Mouse (Mus musculus) lung, postnatal 0 days (tissue): ENCODE results near the gene Efcab11. TPM values are rescaled to one million over a fixed set of nuclear protein-coding genes. Genes with fewer than 3 reads are reported as not detected.

Experiments used
- ATAC-seq: fragments of 200-750 bp; cut with Nextera tagmentation; 2 replicates; pipeline ENCODE4 v1.8.0; 2017; ENCODE audit warnings: moderate library complexity
- DNase-seq: peaks from one replicate; pipeline ENCODE4 v3.0.0-alpha.2; 2016; ENCODE audit warnings: low spot score
- H3K27ac ChIP-seq: fragments of 300-500 bp; sonication (generic); 2 replicates; pipeline ENCODE4 v1.5.1; 2014; ENCODE audit warnings: antibody characterized with exemption, mild to moderate bottlenecking, low read length, mixed read lengths
- H3K27me3 ChIP-seq: fragments of 300-500 bp; sonication (generic); replicated peaks from 2 replicates; pipeline ENCODE4 v1.6.1; 2014; ENCODE audit warnings: low read length, mixed read lengths; ENCODE audit not compliant: insufficient read depth
- H3K36me3 ChIP-seq: fragments of 300-500 bp; sonication (generic); 2 replicates; pipeline ENCODE4 v1.6.1; 2014; ENCODE audit warnings: low read length, mixed read lengths; ENCODE audit not compliant: insufficient read depth
- H3K4me1 ChIP-seq: fragments of 300-500 bp; sonication (generic); 2 replicates; pipeline ENCODE4 v1.6.1; 2014; ENCODE audit warnings: antibody characterized with exemption, low read depth, low read length, mixed read lengths; ENCODE audit not compliant: insufficient read depth
- H3K4me2 ChIP-seq: fragments of 300-500 bp; sonication (generic); replicated peaks from 2 replicates; pipeline ENCODE4 v1.6.1; 2014; ENCODE audit warnings: low read depth, mild to moderate bottlenecking, low read length, moderate library complexity, mixed read lengths
- H3K4me3 ChIP-seq: fragments of 300-500 bp; sonication (generic); 2 replicates; pipeline ENCODE4 v1.5.1; 2014; ENCODE audit warnings: low read depth, low read length
- H3K9ac ChIP-seq: fragments of 300-500 bp; sonication (generic); replicated peaks from 2 replicates; pipeline ENCODE4 v1.6.1; 2014; ENCODE audit warnings: low read depth, mild to moderate bottlenecking
- H3K9me3 ChIP-seq: fragments of 300-500 bp; sonication (generic); 2 replicates; pipeline ENCODE4 v1.6.1; 2016; ENCODE audit warnings: low read length, mixed read lengths
- CTCF ChIP-seq: IDR thresholded peaks from 2 replicates; pipeline ENCODE4 v1.5.1; 2016; ENCODE audit warnings: antibody characterized with exemption, mild to moderate bottlenecking
- EP300 ChIP-seq: IDR thresholded peaks from 2 replicates; pipeline ENCODE4 v1.6.1; 2016; ENCODE audit warnings: antibody characterized with exemption, mild to moderate bottlenecking, control low read depth
- WGBS: fragments of 180-500 bp; shearing (Covaris S2); extraction: QIAGEN DNeasy Blood & Tissue Kit; methylation state at CpG from one replicate; pipeline ENCODE4 v1.1.7; 2014; 5-methylcytosine and 5-hydroxymethylcytosine counted together
- polyA plus RNA-seq: library from polyadenylated mRNA; unstranded; fragments of >200 nt; fragmentation: Nextera tagmentation; extraction: Ambion mirVana; gene quantifications from 2 replicates; pipeline ENCODE4 v1.2.1, GENCODE M21; 2015

Gene Efcab11
- polyA plus RNA-seq, 1 experiment from 2014 or later: 2.2 TPM

- DNase-seq (peak; percentile 20), ATAC-seq (no peak)
- no peaks in the 10 kb centered on the region for H3K9me3 ChIP-seq
- H3K4me2 ChIP-seq: no peak overlapping the region
- no peak overlapping the region for H3K4me3 ChIP-seq
- H3K36me3 ChIP-seq: no peaks in the 10 kb centered on the region
- TF ChIP-seq EP300 (no peak), CTCF (no peak)
- 76% methylated on average over 2 of the region's 2 CpGs for WGBS
- H3K9ac ChIP-seq: no peak overlapping the region
- H3K27me3 ChIP-seq: no peaks in the 10 kb centered on the region
- no peaks in the 10 kb centered on the region for H3K4me1 ChIP-seq
- H3K27ac ChIP-seq: no peak overlapping the region
These were observed 88.3 kb downstream of the Efcab11 start for GRCm38 (mm10) chr12:99795921-99796320.

- Histone ChIP-seq H3K4me2 (no peak overlapping the region), H3K9ac (no peak overlapping the region), H3K4me1 (no peaks in the 10 kb centered on the region), H3K4me3 (no peak overlapping the region), H3K36me3 (no peaks in the 10 kb centered on the region), H3K27me3 (no peaks in the 10 kb centered on the region), H3K9me3 (no peaks in the 10 kb centered on the region), H3K27ac (no peak overlapping the region)
- DNase-seq (no peak), ATAC-seq (peak; percentile 23; the same call in 1 of the 2 replicates)
- TF ChIP-seq EP300 (peak; percentile 92), CTCF (no peak)
- 64% methylated on average over 7 of the region's 7 CpGs for WGBS
These were observed 89.2 kb downstream of the Efcab11 start for GRCm38 (mm10) chr12:99794792-99795620.

- no peak overlapping the region for H3K9ac ChIP-seq
- 87% methylated on average over 4 of the region's 4 CpGs for WGBS
These were observed 90.1 kb downstream of the Efcab11 start for GRCm38 (mm10) chr12:99794158-99794515.

GRCm38 (mm10) chr12:99793465-99794157 is 90.6 kb downstream of the Efcab11 start:
- Histone ChIP-seq H3K4me2 (no peak overlapping the region), H3K9me3 (no peaks in the 10 kb centered on the region), H3K27me3 (no peaks in the 10 kb centered on the region), H3K27ac (no peak overlapping the region), H3K4me1 (no peaks in the 10 kb centered on the region), H3K9ac (no peak overlapping the region), H3K36me3 (no peaks in the 10 kb centered on the region), H3K4me3 (no peak overlapping the region)
- DNase-seq (no peak), ATAC-seq (no peak)
- no peak for TF ChIP-seq CTCF
- 64% methylated on average over 10 of the region's 10 CpGs for WGBS

More at GRCm38 (mm10) chr12:99794158-99794515, 90.1 kb downstream of the Efcab11 start:
- no peak overlapping the region for H3K4me2 ChIP-seq
- H3K9me3 ChIP-seq: no peaks in the 10 kb centered on the region
- no peak for TF ChIP-seq CTCF
- TF ChIP-seq EP300: no peak
- no peaks in the 10 kb centered on the region for H3K27me3 ChIP-seq
- DNase-seq: no peak
- no peak for ATAC-seq
- no peaks in the 10 kb centered on the region for H3K4me1 ChIP-seq
- no peaks in the 10 kb centered on the region for H3K36me3 ChIP-seq
- no peak overlapping the region for H3K27ac ChIP-seq
- no peak overlapping the region for H3K4me3 ChIP-seq

GRCm38 (mm10) chr12:99789283-99789960 is 94.8 kb downstream of the Efcab11 start:
- Histone ChIP-seq H3K4me1 (no peaks in the 10 kb centered on the region), H3K9me3 (no peaks in the 10 kb centered on the region), H3K27ac (no peak overlapping the region), H3K9ac (no peak overlapping the region), H3K4me2 (no peak overlapping the region), H3K36me3 (no peaks in the 10 kb centered on the region), H3K27me3 (no peaks in the 10 kb centered on the region), H3K4me3 (no peak overlapping the region)
- ATAC-seq (no peak), DNase-seq (peak; percentile 10)
- TF ChIP-seq CTCF (no peak), EP300 (no peak)
- WGBS: 67% methylated on average over 5 of the region's 5 CpGs

GRCm38 (mm10) chr12:99781774-99782173 is 102.5 kb downstream of the Efcab11 start:
- 89% methylated on average over 5 of the region's 5 CpGs for WGBS
- no peaks in the 10 kb centered on the region for H3K4me1 ChIP-seq
- no peaks in the 10 kb centered on the region for H3K9me3 ChIP-seq
- no peak for ATAC-seq
- TF ChIP-seq EP300 (no peak), CTCF (no peak)
- no peak for DNase-seq
- no peak overlapping the region for H3K9ac ChIP-seq
- no peaks in the 10 kb centered on the region for H3K27me3 ChIP-seq
- H3K36me3 ChIP-seq: no peaks in the 10 kb centered on the region
- no peak overlapping the region for H3K4me2 ChIP-seq
- H3K4me3 ChIP-seq: no peak overlapping the region
- no peak overlapping the region for H3K27ac ChIP-seq
